Mouse (Mus musculus): ENCODE results near the gene Slc35f4.

DNA sequence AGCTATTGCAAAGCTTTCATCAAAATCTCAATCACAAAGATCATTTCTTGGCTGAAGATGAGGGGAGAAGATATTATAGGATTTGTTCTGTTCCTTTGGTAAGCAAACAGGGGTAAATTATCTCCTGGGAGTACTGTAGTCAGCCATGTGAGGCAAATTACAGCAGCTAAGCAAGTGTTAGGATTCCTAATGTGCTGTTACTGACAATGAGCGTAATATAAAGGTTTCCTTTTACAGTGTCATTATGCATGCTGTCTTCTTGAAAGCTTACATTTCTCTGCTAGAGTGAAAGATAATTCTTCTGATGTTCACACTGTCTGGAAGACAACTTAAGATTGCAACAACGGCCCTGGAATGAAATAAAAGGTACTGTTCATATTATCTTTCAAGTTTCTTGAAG lies 192.0 kb downstream of the Slc35f4 start:
- TF ChIP-seq CTCF (IDR thresholded peaks at IDR 0.05; ENCODE audit: low read depth) (no peak), EP300 (optimal IDR thresholded peaks at IDR 0.05) (no peak)

All from stomach, postnatal 0 days (tissue).